Mouse (Mus musculus) heart, postnatal 0 days (tissue): ENCODE results near the gene Ntm. TPM values are rescaled to one million over a fixed set of nuclear protein-coding genes. Genes with fewer than 3 reads are reported as not detected.

Experiments used
- ATAC-seq: fragments of 200-750 bp; cut with Nextera tagmentation; 2 replicates; pipeline ENCODE4 v1.8.0; 2017; ENCODE audit warnings: low read depth, moderate number of reproducible peaks, moderate library complexity; ENCODE audit not compliant: insufficient read depth
- DNase-seq: peaks from one replicate; pipeline ENCODE4 v3.0.0-alpha.2; 2016; ENCODE audit warnings: low spot score
- H3K27ac ChIP-seq: fragments of 300-500 bp; sonication (generic); 2 replicates; pipeline ENCODE4 v1.5.1; 2014; ENCODE audit warnings: low read depth, mild to moderate bottlenecking
- H3K27me3 ChIP-seq: fragments of 300-500 bp; sonication (generic); 2 replicates; pipeline ENCODE4 v1.6.1; 2014; ENCODE audit warnings: low read length, mixed read lengths; ENCODE audit not compliant: control insufficient read depth, insufficient read depth
- H3K36me3 ChIP-seq: fragments of 300-500 bp; sonication (generic); replicated peaks from 2 replicates; pipeline ENCODE4 v1.6.1; 2014; ENCODE audit warnings: low read length, mixed read lengths; ENCODE audit not compliant: control insufficient read depth, insufficient read depth
- H3K4me1 ChIP-seq: fragments of 300-500 bp; sonication (generic); 2 replicates; pipeline ENCODE4 v1.6.1; 2014; ENCODE audit warnings: antibody characterized with exemption; ENCODE audit not compliant: control insufficient read depth, insufficient read depth
- H3K4me2 ChIP-seq: fragments of 300-500 bp; sonication (generic); 2 replicates; pipeline ENCODE4 v1.6.1; 2014; ENCODE audit warnings: low read depth, mild to moderate bottlenecking, low read length, moderate library complexity
- H3K4me3 ChIP-seq: fragments of 300-500 bp; sonication (generic); 2 replicates; pipeline ENCODE4 v1.5.1; 2014; ENCODE audit warnings: low read depth, low read length
- H3K9ac ChIP-seq: fragments of 300-500 bp; sonication (generic); replicated peaks from 2 replicates; pipeline ENCODE4 v1.6.1; 2014; ENCODE audit warnings: low read depth, low read length, mixed read lengths
- H3K9me3 ChIP-seq: fragments of 300-500 bp; sonication (generic); replicated peaks from 2 replicates; pipeline ENCODE4 v1.6.1; 2016; ENCODE audit warnings: low read length; ENCODE audit not compliant: control insufficient read depth
- CTCF ChIP-seq: IDR thresholded peaks from 2 replicates; pipeline ENCODE4 v1.5.1; 2016; ENCODE audit warnings: antibody characterized with exemption, control low read depth, low read depth
- EP300 ChIP-seq: IDR thresholded peaks from 2 replicates; pipeline ENCODE4 v1.6.1; 2016; ENCODE audit warnings: antibody characterized with exemption, low read depth
- WGBS: fragments of 180-500 bp; shearing (Covaris S2); extraction: QIAGEN DNeasy Blood & Tissue Kit; methylation state at CpG from one replicate; pipeline ENCODE4 v1.1.7; 2014; 5-methylcytosine and 5-hydroxymethylcytosine counted together
- polyA plus RNA-seq: library from polyadenylated mRNA; unstranded; fragments of >200 nt; fragmentation: Nextera tagmentation; extraction: Ambion mirVana; gene quantifications from 2 replicates; pipeline ENCODE4 v1.2.1, GENCODE M21; 2015
- total RNA-seq: library from RNA; depleted of rRNA; stranded (reverse); fragments of >200 nt; gene quantifications from 2 replicates; pipeline ENCODE4 v1.2.3, GENCODE M21; 2014; ENCODE audit warnings: low replicate concordance

Gene Ntm
- total and polyA plus RNA-seq, 2 experiments from 2014 or later, result 7.1 to 8.8 TPM

DNA sequence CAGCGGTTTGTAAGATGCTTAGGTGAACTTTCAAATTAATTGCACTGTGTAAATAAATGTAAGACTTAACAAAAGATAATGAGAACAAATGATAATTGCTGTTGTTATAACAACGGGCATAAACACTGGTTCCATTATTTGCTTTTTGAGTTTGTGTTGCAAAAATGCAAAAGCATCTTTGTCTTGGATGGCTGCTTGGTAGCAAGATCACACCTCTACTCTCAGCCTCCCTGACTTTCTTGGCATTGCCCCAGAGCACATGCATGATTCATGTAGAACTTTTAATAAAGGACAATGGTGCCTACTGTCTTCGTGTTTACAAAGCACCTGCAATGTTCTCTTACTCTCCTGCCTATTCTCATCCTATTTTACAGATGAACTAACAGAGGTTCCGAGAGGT is 875.3 kb downstream of the Ntm start:
- no peak for DNase-seq
- Histone ChIP-seq H3K9ac (no peak overlapping the region), H3K4me1 (no peaks in the 10 kb centered on the region), H3K4me3 (no peak overlapping the region), H3K4me2 (no peak overlapping the region), H3K9me3 (no peaks in the 10 kb centered on the region), H3K27me3 (no peaks in the 10 kb centered on the region), H3K36me3 (no peaks in the 10 kb centered on the region), H3K27ac (no peak overlapping the region)
- TF ChIP-seq CTCF, result no peak
- no peak for TF ChIP-seq EP300
- no peak for ATAC-seq
- 69% methylated on average over 4 of the region's 4 CpGs for WGBS

DNA sequence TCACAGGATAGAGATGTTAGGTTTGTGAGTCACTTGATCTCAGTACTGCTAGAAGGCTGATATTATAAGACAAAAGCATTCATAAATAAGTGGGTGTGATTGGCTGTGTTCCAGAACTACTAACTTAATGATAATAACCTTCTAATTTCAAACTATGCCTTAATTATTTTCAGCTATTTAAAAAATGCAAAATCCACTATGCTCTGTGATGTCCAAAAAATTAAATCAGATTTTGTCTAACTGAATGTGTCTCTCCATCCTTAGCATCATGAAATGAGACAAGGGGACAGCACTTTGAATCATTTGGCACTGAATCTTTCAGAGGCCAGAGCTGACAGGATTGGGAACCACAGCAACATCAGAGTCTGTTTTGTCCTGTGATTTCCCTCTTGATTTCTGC is 875.8 kb downstream of the Ntm start:
- Histone ChIP-seq H3K27me3 (no peaks in the 10 kb centered on the region), H3K4me3 (no peak overlapping the region), H3K27ac (no peak overlapping the region), H3K9ac (no peak overlapping the region), H3K36me3 (no peaks in the 10 kb centered on the region), H3K4me2 (no peak overlapping the region), H3K9me3 (no peaks in the 10 kb centered on the region), H3K4me1 (no peaks in the 10 kb centered on the region)
- DNase-seq (no peak), ATAC-seq (no peak)
- TF ChIP-seq CTCF (no peak), EP300 (no peak)

DNA sequence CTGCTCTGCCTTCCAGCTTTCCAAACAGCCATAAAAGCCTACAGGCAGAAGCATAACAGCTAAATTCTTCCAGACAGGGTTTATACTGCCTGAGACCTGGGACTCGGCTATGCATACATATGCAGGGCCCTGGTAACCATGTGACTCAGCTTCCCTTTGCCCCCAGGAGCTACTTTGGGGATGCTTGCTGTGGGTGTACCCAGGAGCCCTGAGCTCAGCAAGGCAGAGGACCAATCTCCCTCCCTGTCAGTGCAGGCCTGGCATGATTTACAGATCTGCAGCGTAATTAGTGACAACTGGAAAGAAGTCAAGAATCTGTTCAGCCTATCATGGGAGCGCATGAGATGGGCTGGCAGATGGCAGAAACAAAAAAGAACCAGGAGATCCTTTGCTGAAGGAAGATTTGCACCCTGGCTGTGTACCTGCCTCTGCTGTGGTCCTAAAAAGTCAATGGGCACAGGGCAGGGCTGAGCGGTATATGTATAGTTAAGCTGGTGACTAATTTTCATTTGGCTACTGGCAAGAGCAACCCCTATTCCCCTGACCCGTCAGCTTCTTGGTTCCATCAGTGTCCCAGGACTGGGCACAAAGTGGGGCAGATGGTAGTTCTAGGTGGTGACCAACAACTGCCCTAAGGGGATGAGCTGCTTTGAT is 886.9 kb downstream of the Ntm start:
- no peak for DNase-seq
- ATAC-seq, result no peak
- no peak overlapping the region for H3K4me2 ChIP-seq
- 82% methylated on average over 5 of the region's 5 CpGs for WGBS
- H3K9me3 ChIP-seq, result no peaks in the 10 kb centered on the region
- TF ChIP-seq CTCF (no peak), EP300 (no peak)
- no peak overlapping the region for H3K9ac ChIP-seq
- H3K27me3 ChIP-seq, result no peaks in the 10 kb centered on the region
- H3K4me1 ChIP-seq, result no peaks in the 10 kb centered on the region
- no peak overlapping the region for H3K27ac ChIP-seq
- no peaks in the 10 kb centered on the region for H3K36me3 ChIP-seq
- no peak overlapping the region for H3K4me3 ChIP-seq

DNA sequence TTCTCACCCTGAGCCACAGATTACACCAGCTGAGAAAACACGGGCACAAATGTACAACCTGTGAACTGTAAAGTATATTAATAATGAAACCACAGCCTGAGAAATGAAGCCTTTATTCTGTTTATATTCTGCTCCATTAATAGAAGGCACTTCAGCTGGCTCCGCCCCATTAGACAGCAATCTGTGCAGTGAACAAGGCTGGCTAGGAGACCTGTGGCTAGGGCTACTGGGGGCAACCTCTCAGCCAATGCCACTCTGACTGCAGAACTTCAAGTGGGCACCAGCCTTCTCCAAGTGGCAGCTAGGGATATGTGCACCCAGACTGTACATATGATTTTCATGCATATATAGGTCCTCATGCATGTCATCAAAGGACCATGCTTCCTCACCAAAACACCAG is 887.7 kb downstream of the Ntm start:
- Histone ChIP-seq H3K36me3 (no peaks in the 10 kb centered on the region), H3K27me3 (no peaks in the 10 kb centered on the region), H3K4me3 (no peak overlapping the region), H3K9ac (no peak overlapping the region), H3K4me2 (no peak overlapping the region), H3K9me3 (no peaks in the 10 kb centered on the region), H3K4me1 (no peaks in the 10 kb centered on the region), H3K27ac (no peak overlapping the region)
- DNase-seq, result no peak
- ATAC-seq, result no peak
- TF ChIP-seq EP300 (no peak), CTCF (no peak)
- 78% methylated on average over 2 of the region's 2 CpGs for WGBS

DNA sequence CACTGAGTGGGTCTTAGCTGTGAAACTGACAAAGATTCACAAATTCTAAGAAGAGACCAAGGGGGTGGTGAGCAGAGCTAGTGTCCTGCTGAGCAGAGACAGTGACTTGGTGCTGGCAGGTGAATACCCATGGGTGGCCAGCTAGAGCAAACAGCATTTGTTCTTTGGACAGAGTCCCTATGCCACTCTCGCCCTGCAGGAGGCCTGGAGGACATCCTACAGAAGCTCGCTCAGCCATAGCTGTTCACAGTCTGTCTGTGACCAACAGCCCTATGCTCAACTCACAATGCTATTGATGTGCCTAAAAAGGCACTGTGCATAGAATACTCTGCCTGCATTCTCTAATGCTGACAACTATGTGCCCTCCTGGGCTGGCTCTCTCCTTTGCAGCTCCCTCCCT is 888.4 kb downstream of the Ntm start:
- Histone ChIP-seq H3K9ac (no peak overlapping the region), H3K4me1 (no peaks in the 10 kb centered on the region), H3K9me3 (no peaks in the 10 kb centered on the region), H3K27me3 (no peaks in the 10 kb centered on the region), H3K4me2 (no peak overlapping the region), H3K36me3 (no peaks in the 10 kb centered on the region), H3K27ac (no peak overlapping the region), H3K4me3 (no peak overlapping the region)
- WGBS, result 77% methylated on average over 2 of the region's 2 CpGs
- TF ChIP-seq CTCF, result no peak
- TF ChIP-seq EP300, result no peak
- no peak for ATAC-seq
- no peak for DNase-seq

DNA sequence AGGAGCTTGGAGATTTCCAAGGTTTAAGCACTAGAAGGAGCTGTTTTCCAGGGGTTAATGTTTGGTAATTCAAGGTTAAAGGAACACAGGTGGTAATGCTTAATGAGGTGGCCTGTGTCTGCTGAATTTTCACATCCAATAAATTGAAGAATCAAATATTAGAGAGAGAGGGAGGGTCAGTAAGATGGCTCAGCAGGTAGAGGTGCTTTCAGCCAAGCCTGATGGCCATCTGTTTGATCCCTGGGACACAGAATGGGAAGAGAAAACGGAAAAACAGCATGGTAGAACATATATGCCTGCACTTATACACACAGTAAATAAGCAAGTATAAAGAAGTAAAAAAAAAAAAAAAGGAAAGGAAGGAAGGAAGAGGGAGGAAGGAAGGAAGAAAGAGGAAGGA is 890.9 kb downstream of the Ntm start:
- Histone ChIP-seq H3K27me3 (no peaks in the 10 kb centered on the region), H3K4me1 (no peaks in the 10 kb centered on the region), H3K4me2 (no peak overlapping the region), H3K9me3 (no peaks in the 10 kb centered on the region), H3K36me3 (no peaks in the 10 kb centered on the region), H3K4me3 (no peak overlapping the region), H3K27ac (no peak overlapping the region), H3K9ac (no peak overlapping the region)
- 88% methylated on average over 1 of the region's 1 CpGs for WGBS
- no peak for TF ChIP-seq CTCF
- TF ChIP-seq EP300, result no peak
- ATAC-seq (no peak), DNase-seq (no peak)
